Mouse (Mus musculus) frontal cortex, adult (tissue): Measurements from ENCODE around the gene Rdh16f1.
"Not testable (repeated sequence)": the region's sequence is repeated elsewhere in the genome, so short reads cannot be mapped to it uniquely, and the experiment has no call there.

ENCODE experiments used
- ATAC-seq: cut with Nextera tagmentation; 2 replicates; pipeline ENCODE4 v1.9.2; 2017; ENCODE audit warnings: mild to moderate bottlenecking, moderate library complexity, mixed read lengths; ENCODE audit not compliant: low TSS enrichment

Rdh16f1 gene

GRCm38 (mm10) chr10:127829121-127829520 is 69.5 kb downstream of the Rdh16f1 start:
- no peak for ATAC-seq

- ATAC-seq, result not testable (repeated sequence)
These were observed 74.6 kb downstream of the Rdh16f1 start for GRCm38 (mm10) chr10:127834186-127834585.

- ATAC-seq, result no peak
These were observed 75.7 kb downstream of the Rdh16f1 start for GRCm38 (mm10) chr10:127835292-127835691.

- ATAC-seq, result not testable (repeated sequence)
These were observed 78.2 kb downstream of the Rdh16f1 start for GRCm38 (mm10) chr10:127837793-127838192.

GRCm38 (mm10) chr10:127838539-127838938 is 79.0 kb downstream of the Rdh16f1 start:
- ATAC-seq, result peak; percentile 79

- ATAC-seq, result no peak
These were observed 81.2 kb downstream of the Rdh16f1 start for GRCm38 (mm10) chr10:127840776-127841175.
